Mouse (Mus musculus) thymus, adult 2 months (tissue): ENCODE measurements at regions not wholly inside any gene's neighbourhood (a gene's known extent, or its start where the extent isn't known, plus 50 kb on each side); places are given as distances from the start of the nearest gene placed in this dataset.

Experiments used
- DNase-seq: peaks from one replicate; pipeline ENCODE4 v3.0.0; 2021
- H3K27ac ChIP-seq: fragments of 200-500 bp; 2 replicates; pipeline ENCODE4 v1.5.1; 2012; ENCODE audit warnings: low read length, control low read depth; ENCODE audit not compliant: control insufficient read depth, insufficient read depth
- H3K27me3 ChIP-seq: fragments of 200-500 bp; 2 replicates; pipeline ENCODE4 v1.6.1; 2012; ENCODE audit warnings: mild to moderate bottlenecking, low read length, moderate library complexity, mixed read lengths; ENCODE audit not compliant: control insufficient read depth, insufficient read depth
- H3K36me3 ChIP-seq: fragments of 200-500 bp; 2 replicates; pipeline ENCODE4 v1.6.1; 2012; ENCODE audit warnings: mild to moderate bottlenecking, low read length, moderate library complexity; ENCODE audit not compliant: control insufficient read depth, insufficient read depth
- H3K4me1 ChIP-seq: fragments of 200-500 bp; replicated peaks from 2 replicates; pipeline ENCODE4 v1.6.1; 2012; ENCODE audit warnings: low read length; ENCODE audit not compliant: control insufficient read depth, insufficient read depth
- H3K4me3 ChIP-seq: fragments of 200-500 bp; 2 replicates; pipeline ENCODE4 v1.5.1; 2012; ENCODE audit warnings: mild to moderate bottlenecking, low read length, control low read depth, moderate library complexity; ENCODE audit not compliant: control insufficient read depth, insufficient read depth
- CTCF ChIP-seq: fragments of 200-500 bp; IDR thresholded peaks from 2 replicates; pipeline ENCODE4 v1.5.1; 2012; ENCODE audit warnings: mild to moderate bottlenecking, control low read depth, low read length, moderate library complexity, borderline replicate concordance; ENCODE audit not compliant: control insufficient read depth, poor library complexity, insufficient read depth; ENCODE audit errors: extremely low read depth
- POLR2A ChIP-seq: fragments of 200-500 bp; IDR thresholded peaks from 2 replicates; pipeline ENCODE4 v1.6.1; 2012; ENCODE audit warnings: mild to moderate bottlenecking, low read length, control low read depth, moderate library complexity; ENCODE audit not compliant: control insufficient read depth, poor library complexity, insufficient read depth; ENCODE audit errors: extremely low read depth
- WGBS: fragments of 180-500 bp; shearing (Covaris S2); methylation state at CpG from one replicate; pipeline ENCODE4 v1.1.7; 2018; 5-methylcytosine and 5-hydroxymethylcytosine counted together

- WGBS: 90% methylated on average over 7 of the region's 7 CpGs
- H3K27me3 ChIP-seq: no peaks in the 10 kb centered on the region
- DNase-seq: no peak
Measured at GRCm38 (mm10) chr6:4415206-4415605, 89.4 kb upstream of the Col1a2 start.

DNA sequence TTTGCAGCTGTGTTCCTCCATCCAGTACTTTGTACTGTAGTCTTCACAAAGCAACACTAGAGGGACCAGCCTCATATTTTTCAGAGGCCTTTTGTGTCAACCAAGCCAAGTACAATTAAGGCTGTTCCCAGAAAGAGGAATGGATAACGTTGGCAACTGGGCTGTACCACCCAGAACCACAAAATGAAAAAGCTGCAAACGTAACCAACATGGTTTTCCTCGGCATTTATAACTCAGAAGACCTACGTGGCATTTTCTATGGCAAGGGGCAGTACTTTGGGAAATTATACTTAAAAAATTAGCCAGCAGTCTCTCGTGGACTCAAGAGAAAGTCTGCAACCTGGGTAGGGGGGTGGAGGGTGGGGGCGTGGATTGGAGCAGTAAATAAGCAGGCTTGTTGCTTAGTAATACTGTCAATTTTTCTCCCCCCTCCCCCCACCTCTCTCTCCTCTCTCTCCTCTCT is 87.3 kb upstream of the Col1a2 start:
- Histone ChIP-seq H3K4me1 (no peaks in the 10 kb centered on the region), H3K27me3 (no peaks in the 10 kb centered on the region), H3K36me3 (no peaks in the 10 kb centered on the region), H3K27ac (no peak overlapping the region), H3K4me3 (no peak overlapping the region)
- WGBS: 58% methylated on average over 6 of the region's 6 CpGs
- DNase-seq: no peak
- TF ChIP-seq CTCF (no peak), POLR2A (no peak)

More at GRCm38 (mm10) chr6:4415206-4415605, 89.4 kb upstream of the Col1a2 start:
- TF ChIP-seq POLR2A (no peak), CTCF (no peak)
- Histone ChIP-seq H3K36me3 (no peaks in the 10 kb centered on the region), H3K27ac (no peak overlapping the region), H3K4me3 (no peak overlapping the region), H3K4me1 (no peaks in the 10 kb centered on the region)

- Histone ChIP-seq H3K4me3 (no peak overlapping the region), H3K36me3 (no peaks in the 10 kb centered on the region), H3K27me3 (no peaks in the 10 kb centered on the region), H3K27ac (no peak overlapping the region), H3K4me1 (no peaks in the 10 kb centered on the region)
- no peak for DNase-seq
- TF ChIP-seq POLR2A (no peak), CTCF (no peak)
- WGBS: 91% methylated on average over 10 of the region's 10 CpGs
Measured at GRCm38 (mm10) chr6:4418376-4418775, 86.2 kb upstream of the Col1a2 start.

DNA sequence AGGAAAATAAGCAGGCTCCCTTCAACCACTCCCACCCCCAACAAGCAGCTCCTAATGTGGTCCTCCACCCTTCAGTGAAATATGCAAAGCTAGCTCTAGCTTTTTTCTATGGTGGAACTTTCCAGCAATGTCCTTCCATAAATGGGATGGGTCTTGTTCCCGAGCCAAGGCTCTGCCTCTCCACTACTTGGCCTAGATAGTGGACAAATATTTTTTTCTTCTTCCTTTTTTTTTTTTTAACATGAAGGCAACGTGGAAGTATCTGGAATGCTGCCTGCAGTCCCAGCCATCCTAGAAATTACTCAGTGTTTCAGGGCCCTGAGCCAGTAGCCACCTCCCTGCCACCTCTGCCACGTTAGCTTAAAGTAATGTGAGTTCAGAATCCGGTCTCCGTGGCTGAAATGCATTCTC is 85.7 kb upstream of the Col1a2 start:
- no peak for DNase-seq
- Histone ChIP-seq H3K27me3 (no peaks in the 10 kb centered on the region), H3K36me3 (no peaks in the 10 kb centered on the region), H3K4me1 (no peaks in the 10 kb centered on the region), H3K27ac (no peak overlapping the region), H3K4me3 (no peak overlapping the region)
- TF ChIP-seq POLR2A (no peak), CTCF (no peak)
- WGBS: 85% methylated on average over 5 of the region's 5 CpGs

DNA sequence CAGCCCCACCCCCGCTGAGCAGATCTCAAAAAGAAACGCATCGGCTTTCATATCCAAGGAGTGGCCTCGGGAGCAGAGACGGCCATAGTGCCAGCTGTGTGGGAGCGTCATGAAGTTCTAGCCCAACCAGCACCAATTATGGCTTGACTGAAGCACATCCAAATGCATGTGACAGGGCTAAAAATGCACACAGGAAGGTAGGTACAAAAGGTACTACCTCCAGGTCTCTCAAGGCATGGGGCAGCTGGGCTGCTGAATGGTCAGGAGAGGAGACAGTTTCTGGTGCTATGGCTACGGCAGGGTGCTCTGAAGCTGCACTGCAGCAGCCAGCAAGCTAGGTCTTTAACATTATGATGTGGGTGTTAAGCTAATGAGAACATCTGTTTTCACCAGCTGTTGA is 83.1 kb upstream of the Col1a2 start:
- Histone ChIP-seq H3K27ac (no peak overlapping the region), H3K4me1 (no peaks in the 10 kb centered on the region), H3K27me3 (no peaks in the 10 kb centered on the region), H3K4me3 (no peak overlapping the region), H3K36me3 (no peaks in the 10 kb centered on the region)
- 98% methylated on average over 7 of the region's 7 CpGs for WGBS
- no peak for TF ChIP-seq POLR2A
- no peak for TF ChIP-seq CTCF
- DNase-seq: no peak

GRCm38 (mm10) chr6:4427122-4427521 is 77.5 kb upstream of the Col1a2 start:
- no peaks in the 10 kb centered on the region for H3K36me3 ChIP-seq

DNA sequence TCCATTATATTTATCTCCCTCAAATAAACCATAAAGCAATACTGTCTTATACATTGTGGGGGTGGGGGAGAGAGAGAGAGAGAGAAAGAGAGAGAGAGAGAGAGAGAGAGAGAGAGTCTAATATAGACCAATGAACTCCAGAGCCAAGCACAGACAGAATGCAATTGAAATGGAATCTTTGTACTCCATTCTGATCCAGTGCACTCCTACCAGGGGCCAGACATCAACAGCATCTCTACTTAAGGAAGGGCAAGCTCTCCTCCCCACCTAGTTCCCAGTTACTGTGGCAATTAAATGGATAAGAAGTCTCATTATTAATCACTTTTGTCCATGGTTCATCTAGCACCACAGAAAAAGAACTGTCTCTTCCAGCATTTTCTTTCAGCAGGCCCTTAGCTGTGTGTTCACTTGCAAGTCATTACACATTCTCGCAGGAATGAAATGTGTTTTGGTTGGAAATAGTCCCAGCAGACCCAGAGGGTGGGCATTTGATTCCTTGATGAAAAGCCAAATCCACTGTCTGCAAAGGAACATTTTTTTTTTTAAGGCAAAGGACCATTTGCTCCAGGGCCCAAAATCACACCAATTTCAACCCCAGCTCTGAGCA is 73.8 kb upstream of the Col1a2 start:
- TF ChIP-seq CTCF (no peak), POLR2A (no peak)
- WGBS: 85% methylated on average over 1 of the region's 1 CpGs
- Histone ChIP-seq H3K27me3 (no peaks in the 10 kb centered on the region), H3K4me1 (no peaks in the 10 kb centered on the region), H3K4me3 (no peak overlapping the region), H3K36me3 (no peaks in the 10 kb centered on the region), H3K27ac (no peak overlapping the region)
- no peak for DNase-seq

More at GRCm38 (mm10) chr6:4427122-4427521, 77.5 kb upstream of the Col1a2 start:
- no peak for DNase-seq
- WGBS: 94% methylated on average over 4 of the region's 4 CpGs
- Histone ChIP-seq H3K4me1 (no peaks in the 10 kb centered on the region), H3K27ac (no peak overlapping the region), H3K27me3 (no peaks in the 10 kb centered on the region), H3K4me3 (no peak overlapping the region)
- TF ChIP-seq CTCF (no peak), POLR2A (no peak)
